Mouse (Mus musculus): Measurements from ENCODE around the gene A030005L19Rik.
"Not testable (repeated sequence)": the region's sequence is repeated elsewhere in the genome, so short reads cannot be mapped to it uniquely, and the experiment has no call there.

GRCm38 (mm10) chr1:82942505-82942904, 29.4 kb downstream of the A030005L19Rik start:
- not testable (repeated sequence) for TF ChIP-seq CTCF (IDR thresholded peaks at IDR 0.05; ENCODE audit: control insufficient read depth, insufficient read depth, insufficient replicate concordance, low read depth, low read length); POLR2A (IDR thresholded peaks at IDR 0.05; ENCODE audit: control insufficient read depth, low read depth, low read length)

Measured in testis, adult 2 months (tissue).